Mouse (Mus musculus): ENCODE data around the gene Zfand4.
"Not testable (repeated sequence)": the region's sequence is repeated elsewhere in the genome, so short reads cannot be mapped to it uniquely, and the experiment has no call there.

Gene Zfand4

GRCm38 (mm10) chr6:116264018-116264651 lies at the start of gene Zfand4:
Gene Zfand4, plus strand, starts transcription at chr6:116264222.
- peak; percentile 95 for DNase-seq

DNA sequence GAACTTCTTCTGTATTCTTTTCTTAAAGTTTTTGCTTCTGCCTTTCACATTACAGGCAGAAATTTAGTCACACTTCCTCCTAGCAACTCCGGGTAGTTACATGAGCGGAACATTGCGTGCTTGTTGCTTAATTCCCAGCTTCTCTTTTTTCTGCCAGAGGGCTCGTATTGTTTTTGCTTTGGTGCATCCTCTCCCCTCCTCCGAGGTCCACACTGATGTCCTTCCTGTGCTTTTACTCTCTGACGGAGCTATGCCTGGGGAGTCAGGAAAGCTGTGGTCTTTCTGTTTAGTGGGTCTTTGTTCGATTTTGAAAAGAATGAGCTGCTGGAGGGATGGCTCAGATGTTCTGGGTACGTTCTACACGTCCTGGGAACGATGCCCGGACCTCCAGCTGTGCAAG lies 36.3 kb upstream of the Zfand4 start:
- DNase-seq, result peak; percentile 17 to 57

GRCm38 (mm10) chr6:116228785-116229525 lies 35.1 kb upstream of the Zfand4 start:
- peak; percentile 62 to 78 for DNase-seq

DNA sequence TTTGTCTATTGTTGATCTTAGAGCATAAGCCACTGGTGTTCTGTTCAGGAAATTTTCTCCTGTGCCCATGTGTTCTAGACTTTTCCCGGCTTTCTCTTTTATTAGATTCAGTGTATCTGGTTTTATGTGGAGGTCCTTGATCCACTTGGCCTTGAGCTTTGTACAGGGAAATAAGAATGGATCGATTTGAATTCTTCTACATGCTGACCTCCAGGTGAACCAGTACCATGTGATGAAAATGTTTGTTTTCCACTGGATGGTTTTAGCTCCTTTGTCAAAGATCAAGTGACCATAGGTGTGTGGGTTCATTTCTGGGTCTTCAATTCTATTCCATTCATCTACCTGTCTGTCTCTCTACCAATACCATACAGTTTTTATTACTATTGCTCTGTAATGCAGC lies 29.2 kb upstream of the Zfand4 start:
- DNase-seq, result not testable (repeated sequence)

DNA sequence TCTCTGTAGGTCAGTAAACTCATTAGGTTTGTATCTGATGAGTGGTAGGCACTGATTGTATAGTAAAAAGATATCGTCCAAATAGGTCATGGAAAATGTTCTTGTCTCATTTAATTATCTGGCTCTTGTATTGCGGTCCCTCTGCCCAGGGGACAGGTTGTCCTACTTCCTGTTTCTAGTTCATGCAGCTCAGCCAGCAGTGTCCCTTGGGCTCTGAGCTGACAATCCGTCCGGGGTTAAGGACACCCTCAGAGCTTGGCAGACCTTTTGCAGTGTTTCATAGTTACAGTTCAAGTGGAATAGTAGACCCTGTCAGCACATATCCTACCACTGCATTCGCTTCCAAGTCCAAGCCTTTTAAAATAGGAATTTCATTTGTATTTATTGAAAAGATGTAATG lies 28.7 kb upstream of the Zfand4 start:
- DNase-seq, result no peak

DNA sequence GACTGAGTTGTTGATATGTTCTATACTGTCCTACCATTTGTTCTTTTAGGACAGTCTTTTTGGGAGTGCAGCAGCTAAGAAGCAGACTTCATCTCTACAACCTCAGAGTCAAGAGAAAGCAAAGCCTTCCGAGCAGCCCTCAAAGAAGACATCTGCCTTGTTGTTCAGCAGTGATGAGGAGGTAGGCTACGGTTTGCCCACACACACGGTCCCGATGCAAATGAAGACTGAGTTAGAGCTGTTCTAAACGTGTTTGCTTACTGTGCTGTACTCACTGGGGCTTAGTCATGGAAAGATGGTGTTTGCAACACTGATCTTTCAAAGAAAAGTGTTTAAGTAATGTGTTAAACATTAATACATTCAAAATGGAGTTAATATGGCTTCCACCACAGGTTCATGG lies 25.9 kb upstream of the Zfand4 start:
- DNase-seq, result no peak

DNA sequence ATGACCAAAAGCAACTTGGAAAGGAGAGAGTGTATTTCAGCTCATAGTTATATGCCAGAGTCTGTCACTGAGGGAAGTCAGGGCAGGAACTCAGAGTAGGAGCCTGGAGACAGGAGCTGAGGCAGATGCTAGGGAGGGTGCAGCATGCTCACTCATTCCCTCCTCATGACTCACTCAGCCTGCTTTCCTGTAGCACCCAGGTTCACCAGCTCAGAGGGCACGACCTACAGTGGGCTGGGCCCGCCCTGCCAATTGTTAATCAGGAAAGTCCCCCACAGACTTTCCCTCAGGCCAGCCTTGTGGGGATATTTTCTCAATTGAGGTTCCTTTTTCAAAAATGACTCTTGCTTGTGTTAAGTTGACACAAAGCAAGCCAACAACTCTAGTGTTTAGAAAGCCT lies 23.7 kb upstream of the Zfand4 start:
- no peak for DNase-seq

GRCm38 (mm10) chr6:116259649-116260048 lies 4.4 kb upstream of the Zfand4 start:
- no peak for DNase-seq

DNA sequence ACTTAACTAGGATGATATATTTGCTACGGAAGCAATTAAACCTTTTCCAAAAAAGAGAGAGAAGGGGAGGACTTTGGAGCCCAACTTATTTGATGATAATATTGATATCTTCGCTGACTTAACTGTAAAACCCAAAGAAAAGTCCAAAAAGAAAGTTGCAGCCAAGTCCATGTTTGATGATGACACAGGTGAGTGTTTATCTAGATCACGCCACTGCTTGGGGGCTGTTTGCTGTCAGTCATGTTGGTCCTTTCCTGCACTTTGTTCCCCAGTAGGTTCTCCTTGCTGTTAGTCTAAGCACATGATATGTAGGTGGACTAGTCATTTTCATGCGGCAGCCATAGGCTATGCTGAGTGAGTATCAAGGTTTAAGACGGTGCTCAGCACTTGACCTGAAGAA lies 3.5 kb upstream of the Zfand4 start:
- DNase-seq, result no peak

- no peak for DNase-seq
Measured at GRCm38 (mm10) chr6:116262824-116263223, 1.2 kb upstream of the Zfand4 start.

DNA sequence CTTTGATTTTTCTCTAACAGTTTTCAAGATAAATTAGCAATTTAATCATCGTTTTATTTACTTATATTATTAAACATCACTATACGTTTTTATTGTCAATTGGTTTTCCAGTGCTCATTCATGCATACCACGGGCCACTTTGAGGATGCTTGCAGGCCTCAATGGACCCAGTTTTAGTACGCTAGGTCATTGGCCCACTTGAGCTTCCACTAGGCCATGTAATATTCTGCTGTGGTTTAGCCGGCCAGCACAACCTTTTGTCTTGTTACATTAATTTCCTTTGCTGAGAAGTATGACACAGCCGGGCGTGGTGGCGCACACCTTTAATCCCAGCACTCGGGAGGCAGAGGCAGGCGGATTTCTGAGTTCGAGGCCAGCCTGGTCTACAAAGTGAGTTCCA lies 814 bp downstream of the Zfand4 start:
- no peak for DNase-seq

- DNase-seq, result no peak
Measured at GRCm38 (mm10) chr6:116265603-116266002, 1.6 kb downstream of the Zfand4 start.

GRCm38 (mm10) chr6:116266273-116267109 lies 2.5 kb downstream of the Zfand4 start:
- no peak for DNase-seq

GRCm38 (mm10) chr6:116267110-116267423 lies 3.0 kb downstream of the Zfand4 start:
- no peak for DNase-seq

GRCm38 (mm10) chr6:116275695-116276094 lies 11.7 kb downstream of the Zfand4 start:
- no peak for DNase-seq

DNA sequence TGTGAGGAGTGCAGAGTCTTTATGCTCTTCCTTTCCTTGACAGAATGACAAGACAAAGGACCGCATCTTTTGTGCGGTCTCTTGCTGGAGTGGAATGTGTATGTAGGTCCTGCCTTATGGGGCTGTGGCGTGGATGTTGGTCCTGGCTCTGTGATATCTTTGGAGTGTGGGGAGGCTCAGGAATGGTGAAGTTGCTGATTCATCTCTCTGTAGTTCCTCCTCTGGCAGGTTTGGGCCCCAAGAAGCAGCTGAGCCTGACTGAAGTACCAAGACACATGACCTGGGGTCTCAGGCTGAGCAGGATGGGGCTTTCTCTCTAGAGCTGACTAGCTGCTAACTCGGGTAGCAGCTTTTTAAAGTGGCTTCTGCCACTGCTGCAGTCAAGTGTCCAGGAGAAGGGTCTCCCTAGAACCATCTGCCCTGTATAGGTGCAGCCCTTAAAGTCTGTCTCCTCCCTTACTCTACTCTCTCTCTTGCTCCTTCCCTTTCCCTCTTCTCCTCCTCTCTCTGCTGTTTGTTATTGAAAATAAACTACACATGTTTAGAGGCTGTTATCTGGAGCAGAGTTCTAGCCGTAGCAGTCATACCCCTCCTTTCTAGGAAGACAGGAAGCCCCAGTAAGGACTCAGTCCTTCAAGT lies 14.8 kb downstream of the Zfand4 start:
- no peak for DNase-seq

GRCm38 (mm10) chr6:116281014-116281413 lies 17.0 kb downstream of the Zfand4 start:
- no peak for DNase-seq

GRCm38 (mm10) chr6:116282546-116282945 lies 18.5 kb downstream of the Zfand4 start:
- peak in 1 of 2 experiments; percentile 26 for DNase-seq

DNA sequence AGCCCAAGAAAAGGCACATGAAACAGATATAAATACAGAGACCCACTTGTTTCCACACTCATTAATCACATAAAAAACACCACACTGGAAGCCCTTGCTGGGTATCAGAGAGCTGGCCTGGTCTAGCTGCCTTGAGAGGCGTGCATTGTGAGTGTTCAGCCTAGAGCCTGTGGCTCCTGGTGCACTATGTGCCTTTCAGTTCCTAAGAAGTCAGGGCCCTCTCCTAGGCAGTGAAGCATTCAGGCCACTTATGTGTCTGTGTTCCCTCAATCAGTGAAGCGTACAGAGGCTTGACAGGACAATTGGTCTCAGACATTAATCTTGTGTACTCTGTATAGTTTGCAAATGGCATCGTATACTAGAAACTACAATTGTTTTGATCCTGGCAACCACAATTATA lies 19.3 kb downstream of the Zfand4 start:
- no peak for DNase-seq

DNA sequence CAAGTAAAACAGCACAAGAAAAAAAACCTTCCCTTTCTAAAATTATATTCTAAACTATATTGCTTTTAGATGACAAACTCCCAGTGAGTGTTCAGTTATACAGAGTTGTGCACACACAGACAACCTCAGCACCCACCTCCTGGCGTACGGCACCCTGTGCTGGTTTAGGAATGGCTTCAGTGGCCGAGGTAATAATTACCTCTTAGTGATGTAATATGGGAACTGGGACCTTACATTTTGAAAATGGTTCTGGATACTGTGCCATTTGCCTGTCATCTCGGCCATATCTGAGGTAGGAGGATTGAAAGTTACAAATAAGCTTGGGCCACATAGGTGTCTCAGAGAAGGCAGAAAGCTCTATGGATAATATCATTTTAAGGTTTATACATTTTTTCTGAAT lies 22.3 kb downstream of the Zfand4 start:
- DNase-seq, result no peak

DNA sequence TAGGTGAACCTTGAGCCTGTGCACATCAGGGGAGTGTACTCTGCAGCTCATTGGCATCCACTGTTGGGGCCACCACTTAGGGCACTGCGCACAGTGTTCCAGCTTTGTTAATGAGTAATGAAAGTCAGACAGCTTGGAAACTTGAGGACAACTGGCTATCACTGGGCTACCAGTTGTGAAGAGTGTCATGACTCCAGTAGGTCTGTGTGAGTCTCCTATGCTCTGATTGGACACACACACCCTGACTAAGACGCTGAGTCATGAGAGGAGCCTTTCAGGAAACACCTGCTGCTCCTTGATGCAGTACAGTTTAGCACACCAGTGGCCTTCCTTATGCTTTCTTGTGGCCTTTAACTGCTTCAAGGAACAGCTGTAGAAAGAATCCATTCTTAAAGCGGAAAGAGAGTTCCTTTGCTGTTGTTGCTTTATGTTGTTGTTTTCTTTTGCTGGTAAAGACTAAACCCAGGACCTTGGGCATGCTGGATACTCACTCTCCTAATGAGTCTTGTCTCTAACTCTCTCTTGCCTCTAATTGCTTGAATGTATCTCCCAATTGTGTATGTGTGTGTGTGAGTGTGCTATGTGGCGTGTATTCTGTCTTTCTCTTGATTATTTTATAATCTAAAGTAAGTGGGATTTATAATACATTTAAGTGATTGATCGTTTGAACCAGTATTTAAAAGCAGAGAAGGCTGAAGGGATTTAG lies 23.0 kb downstream of the Zfand4 start:
- DNase-seq, result no peak

DNA sequence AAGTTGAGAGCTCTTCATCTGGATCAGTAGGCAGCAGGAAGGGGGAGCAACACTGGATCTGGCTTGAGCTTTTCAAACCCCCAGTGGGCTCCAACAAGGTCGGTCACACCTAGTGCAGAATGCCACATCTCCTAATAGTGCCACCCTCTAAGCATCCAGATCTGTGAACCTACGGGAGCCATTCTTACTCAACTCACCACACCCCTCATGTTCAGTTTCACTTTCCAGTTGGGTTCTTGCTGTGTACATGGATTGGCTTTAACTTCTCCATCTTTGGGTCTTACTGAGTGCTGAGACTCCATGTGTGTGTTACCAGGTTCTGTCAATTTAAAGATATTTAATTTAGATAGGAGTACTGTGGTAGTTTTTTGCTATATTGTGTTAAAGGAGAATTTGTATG lies 47.4 kb downstream of the Zfand4 start:
- no peak for DNase-seq

- DNase-seq, result no peak
Measured at GRCm38 (mm10) chr6:116319259-116319658, 55.2 kb downstream of the Zfand4 start.

Measured in lung, postnatal 4 days (tissue).